ENCODE assay signal across 11 mouse cellular contexts in the genomic region with DNA sequence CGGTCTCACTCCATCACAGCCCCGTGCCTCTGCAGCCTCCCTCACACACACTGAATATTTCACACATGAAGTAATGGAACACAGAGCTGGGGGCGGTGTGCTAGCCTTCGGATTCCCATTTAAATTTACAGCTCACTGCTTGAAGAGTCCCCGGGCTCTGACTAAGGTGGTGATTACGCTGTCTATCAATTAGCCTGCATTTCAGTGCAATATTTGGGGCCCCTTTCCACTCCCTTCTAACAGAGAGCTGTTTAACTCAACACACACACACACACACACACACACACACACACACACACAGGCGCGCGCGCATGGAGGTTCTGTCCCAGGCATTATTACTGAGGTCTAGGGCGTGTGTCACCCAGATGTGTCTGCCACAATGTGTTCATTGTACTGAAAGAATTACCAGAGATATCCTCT. TPM values are rescaled to one million over a fixed set of nuclear protein-coding genes. Genes with fewer than 3 reads are reported as not detected.
DNase-seq lines count a peak whose midpoint lies in the region; ATAC-seq and TF ChIP-seq lines count a peak whose summit lies in the region.
"Had no signal": no experiment of that assay in that cellular context is flagged by ENCODE, and none has a peak within 500 bp of the region (broad histone marks: within the 10 kb centered on the region; RNA-seq: fewer than 3 reads in every experiment).

No protein-coding gene starts in this region.

- no peak overlapping the region for H3K9ac ChIP-seq in kidney, postnatal 0 days (ENCODE audit: low read depth, low read length)
- H3K9ac ChIP-seq in forebrain, embryonic 12.5 days: no peak overlapping the region
- 0 out of 2 replicates have a peak overlapping the region, but pooled peaks have one; percentile 14 for H3K9ac ChIP-seq in heart, embryonic 15.5 days
- no peak overlapping the region for H3K9ac ChIP-seq in neural tube, embryonic 12.5 days

- H3K27ac ChIP-seq in kidney, postnatal 0 days: no peak overlapping the region
- no peak overlapping the region for H3K27ac ChIP-seq in forebrain, embryonic 12.5 days
- H3K27ac ChIP-seq in heart, embryonic 15.5 days: peak overlapping the region; percentile 69
- no peak overlapping the region for H3K27ac ChIP-seq in neural tube, embryonic 12.5 days

- peak; percentile 69 for ATAC-seq in kidney, postnatal 0 days (replicated peaks; ENCODE audit: low FRiP score, low read depth)
- ATAC-seq in forebrain, embryonic 12.5 days (ENCODE audit: low FRiP score): peak; percentile 53; the same call in 1 of the 2 replicates
- peak; percentile 74 for ATAC-seq in heart, embryonic 15.5 days (replicated peaks; ENCODE audit: insufficient number of reproducible peaks, insufficient read depth, low FRiP score, low read depth)
- ATAC-seq in neural tube, embryonic 12.5 days (ENCODE audit: low FRiP score, low read depth): peak; percentile 63
- ATAC-seq in megakaryocyte-erythroid progenitor cell, adult 5-6 weeks (replicated peaks; ENCODE audit: low FRiP score, low TSS enrichment, poor library complexity, severe bottlenecking): no peak
- ATAC-seq: intestine, embryonic 16.5 days had no signal

- H3K4me3 ChIP-seq in kidney, postnatal 0 days (replicated peaks; ENCODE audit: low read depth, low read length): no peak overlapping the region
- no peak overlapping the region for H3K4me3 ChIP-seq in forebrain, embryonic 12.5 days (replicated peaks)
- H3K4me3 ChIP-seq in heart, embryonic 15.5 days: peak overlapping the region; percentile 19
- H3K4me3 ChIP-seq in neural tube, embryonic 12.5 days: no peak overlapping the region

- DNase-seq in kidney, postnatal 0 days (ENCODE audit: low spot score): peak; percentile 76
- no peak for DNase-seq in kidney, postnatal 14 days
- DNase-seq in cerebellum, adult 11-12 months: no peak
- DNase-seq: adrenal gland, adult 2 months; cerebellum, postnatal 10 days had no signal

- H3K4me1 ChIP-seq in kidney, postnatal 0 days (replicated peaks; ENCODE audit: insufficient read depth, low read length): no peaks in the 10 kb centered on the region
- H3K4me1 ChIP-seq in forebrain, embryonic 12.5 days: peaks cover 9% of the 10 kb centered on the region; the same call in 1 of the 2 replicates
- H3K4me1 ChIP-seq in heart, embryonic 15.5 days (replicated peaks): peaks cover 30% of the 10 kb centered on the region
- H3K4me1 ChIP-seq in neural tube, embryonic 12.5 days: 0 out of 2 replicates have a peak, but pooled peaks cover 8% of the 10 kb centered on the region

- no peaks in the 10 kb centered on the region for H3K36me3 ChIP-seq in kidney, postnatal 0 days (ENCODE audit: insufficient read depth, low read length)
- no peaks in the 10 kb centered on the region for H3K36me3 ChIP-seq in forebrain, embryonic 12.5 days (replicated peaks)
- no peaks in the 10 kb centered on the region for H3K36me3 ChIP-seq in heart, embryonic 15.5 days
- no peaks in the 10 kb centered on the region for H3K36me3 ChIP-seq in neural tube, embryonic 12.5 days
- H3K36me3 ChIP-seq: G1E had no signal

- TF ChIP-seq CTCF in kidney, postnatal 0 days (IDR thresholded peaks at IDR 0.05; ENCODE audit: low read depth): no peak

- no peaks in the 10 kb centered on the region for H3K9me3 ChIP-seq in kidney, postnatal 0 days (replicated peaks; ENCODE audit: low read length)
- H3K9me3 ChIP-seq in forebrain, embryonic 12.5 days: no peaks in the 10 kb centered on the region
- H3K9me3 ChIP-seq in heart, embryonic 15.5 days (replicated peaks): no peaks in the 10 kb centered on the region
- H3K9me3 ChIP-seq in neural tube, embryonic 12.5 days: no peaks in the 10 kb centered on the region

- no peaks in the 10 kb centered on the region for H3K27me3 ChIP-seq in kidney, postnatal 0 days (ENCODE audit: insufficient read depth, low read length)
- H3K27me3 ChIP-seq in forebrain, embryonic 12.5 days: no peaks in the 10 kb centered on the region
- H3K27me3 ChIP-seq in heart, embryonic 15.5 days: no peaks in the 10 kb centered on the region
- H3K27me3 ChIP-seq in neural tube, embryonic 12.5 days (replicated peaks): no peaks in the 10 kb centered on the region

- no peak overlapping the region for H3K4me2 ChIP-seq in kidney, postnatal 0 days (ENCODE audit: low read length)
- H3K4me2 ChIP-seq in forebrain, embryonic 12.5 days: no peak overlapping the region
- peak overlapping the region; percentile 48 for H3K4me2 ChIP-seq in heart, embryonic 15.5 days
- no peak overlapping the region for H3K4me2 ChIP-seq in neural tube, embryonic 12.5 days (replicated peaks)

- 54% methylated on average over 11 of the region's 11 CpGs for WGBS in kidney, postnatal 0 days
- WGBS in forebrain, embryonic 12.5 days: 76% methylated on average over 11 of the region's 11 CpGs
- WGBS in heart, embryonic 15.5 days: 47% methylated on average over 11 of the region's 11 CpGs
- WGBS in neural tube, embryonic 12.5 days: 55% methylated on average over 11 of the region's 11 CpGs

RNA-seq across cellular contexts. Expression of a gene that starts 31.2 kb away (rescaled TPM):
- polyA plus RNA-seq in kidney, postnatal 0 days (2015; fragmentation: Nextera tagmentation; extraction: Ambion mirVana): 4.0 and 4.5 TPM in 2 replicates
- 24.5 and 28.3 TPM in 2 replicates for polyA plus RNA-seq in forebrain, embryonic 12.5 days (2016; fragmentation: Nextera tagmentation; extraction: Ambion mirVana)
- 7.5 and 8.8 TPM in 2 replicates for polyA plus RNA-seq in heart, embryonic 15.5 days (2015; fragmentation: Nextera tagmentation; extraction: Ambion mirVana)
- polyA plus RNA-seq in neural tube, embryonic 12.5 days (2016; fragmentation: Nextera tagmentation; extraction: Ambion mirVana): 24.1 and 25.4 TPM in 2 replicates
- total RNA-seq in megakaryocyte-erythroid progenitor cell, adult 5-6 weeks (2014; fragmentation: Nextera tagmentation): not detected in 2 replicates
- total RNA-seq in megakaryocyte-erythroid progenitor cell, adult 5-6 weeks (2017): not detected in 2 replicates
